Mouse (Mus musculus): ENCODE measurements around the gene Rnf225.

Rnf225 gene

DNA sequence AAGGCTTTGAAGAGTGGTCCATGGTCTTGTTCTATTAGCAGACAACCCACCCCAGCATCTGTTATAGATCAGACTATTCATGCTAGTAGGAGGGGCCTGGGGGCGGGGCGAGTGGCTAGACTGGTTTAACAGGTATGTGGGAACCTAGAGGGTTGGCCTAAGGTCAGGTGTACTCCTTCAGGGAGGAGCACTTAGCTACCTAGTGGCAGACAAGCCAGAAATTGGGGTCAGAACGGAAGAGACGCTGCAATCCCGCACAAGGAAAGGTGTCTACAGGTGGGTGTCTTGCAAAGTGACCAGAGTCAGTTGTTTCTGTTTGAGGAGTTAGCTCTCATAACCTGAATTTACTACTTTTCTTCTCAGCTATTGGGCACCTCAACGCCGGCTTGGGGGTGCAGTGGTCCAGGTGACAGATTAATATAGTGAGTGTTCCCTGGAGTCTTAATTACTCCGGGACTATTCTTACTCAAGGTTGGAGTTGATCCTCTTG, at the start of gene Rnf225:
Rnf225 (plus strand) TSS at position 226 of the 490 bp plus-strand sequence.
- POLR2A ChIA-PET = interaction anchor here (0.5 to 10.1 kb wide), 60 partner anchors 7 to 157 kb away, joined by 3 to 374 read pairs (median 5); partner anchors contain the start of genes Zfp446 (in 4 of the 4), Ube2m (in 2 of the 4), Zfp110 (in 2 of the 4) and Chmp2a (in 1 of the 4)
- CTCF ChIA-PET = interaction anchor here in 3 of 4 experiments (0.7 to 1.5 kb wide), 4 partner anchors 13 to 81 kb away, joined by 3 to 4 read pairs (median 3); no protein-coding TSS in a partner anchor

- CTCF ChIA-PET = no interaction called here
Observed at GRCm38 (mm10) chr7:12880036-12880435, 47.2 kb upstream of the Rnf225 start.

GRCm38 (mm10) chr7:12880497-12880896, 46.7 kb upstream of the Rnf225 start:
- ChIA-PET POLR2A (interaction anchor here in 3 of 4 experiments (0.6 to 2.3 kb wide), 38 partner anchors 9 to 210 kb away, joined by 3 to 23 read pairs (median 4); partner anchors contain the start of genes Rps5 (in 3 of the 3), Zfp110 (in 2 of the 3), Zfp446 (in 2 of the 3) and Chmp2a (in 1 of the 3)), CTCF (interaction anchor here in 2 of 4 experiments (0.6 to 1.4 kb wide), 5 partner anchors 14 to 63 kb away, joined by 3 to 5 read pairs (median 3); partner anchors contain the start of genes Rps5 (in 1 of the 2) and Zfp110 (in 1 of the 2))

More at GRCm38 (mm10) chr7:12880036-12880435, 47.2 kb upstream of the Rnf225 start:
- POLR2A ChIA-PET = interaction anchor here in 2 of 4 experiments (0.7 to 2.3 kb wide), 6 partner anchors 23 to 176 kb away, joined by 3 to 15 read pairs (median 5); partner anchors contain the start of gene Rps5 (in 1 of the 2)

DNA sequence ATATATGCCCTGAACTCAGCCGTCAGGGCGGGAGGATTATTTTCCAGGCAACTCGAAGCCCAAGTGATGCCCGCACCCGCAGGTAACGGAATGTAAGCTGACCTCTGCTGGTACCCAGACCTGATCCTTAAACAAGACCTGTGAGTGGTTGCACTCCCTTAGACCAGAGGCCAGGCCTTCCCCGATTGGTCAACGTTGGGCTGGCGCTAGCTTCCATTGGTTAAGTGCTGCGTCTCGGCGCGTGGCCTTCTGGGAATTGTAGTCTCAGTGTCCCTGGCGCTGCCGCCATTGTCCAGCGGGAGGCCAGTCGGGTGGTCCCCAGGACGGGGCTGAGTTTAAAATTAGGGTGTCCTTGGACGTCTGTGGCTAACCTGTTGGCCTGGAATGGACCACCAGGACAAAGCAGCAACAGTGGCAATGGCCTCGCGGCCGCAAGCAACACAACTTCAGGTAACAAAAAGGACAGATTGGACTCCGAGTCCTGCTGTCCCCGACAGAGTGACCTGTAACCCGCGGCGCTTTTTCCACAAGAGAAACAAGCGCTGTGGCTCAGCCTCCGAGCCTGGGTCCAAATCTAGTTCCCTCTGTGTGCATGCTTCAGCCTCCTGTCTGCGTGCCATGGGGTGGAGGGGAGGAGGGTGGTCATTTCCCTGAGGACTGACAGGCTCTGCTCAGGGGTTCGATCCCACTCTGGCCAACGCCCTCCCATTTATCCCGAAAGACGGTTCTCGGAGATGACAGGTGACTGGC, 46.1 kb upstream of the Rnf225 start, which contains the start of gene Zfp128:
Zfp128 (plus strand) TSS at position 267 of the 750 bp plus-strand sequence.
- ChIA-PET POLR2A (interaction anchor here in 3 of 4 experiments (0.6 to 2.3 kb wide), 40 partner anchors 9 to 391 kb away, joined by 3 to 23 read pairs (median 4); partner anchors contain the start of genes Rps5 (in 3 of the 3), Zfp110 (in 2 of the 3), Zfp446 (in 2 of the 3) and Chmp2a (in 1 of the 3)), CTCF (interaction anchor here in 3 of 4 experiments (0.6 to 1.5 kb wide), 6 partner anchors 13 to 62 kb away, joined by 3 to 5 read pairs (median 3); partner anchors contain the start of genes Rps5 (in 1 of the 3) and Zfp110 (in 1 of the 3))

GRCm38 (mm10) chr7:12886563-12887266, 40.5 kb upstream of the Rnf225 start:
- CTCF ChIA-PET = no interaction called here

DNA sequence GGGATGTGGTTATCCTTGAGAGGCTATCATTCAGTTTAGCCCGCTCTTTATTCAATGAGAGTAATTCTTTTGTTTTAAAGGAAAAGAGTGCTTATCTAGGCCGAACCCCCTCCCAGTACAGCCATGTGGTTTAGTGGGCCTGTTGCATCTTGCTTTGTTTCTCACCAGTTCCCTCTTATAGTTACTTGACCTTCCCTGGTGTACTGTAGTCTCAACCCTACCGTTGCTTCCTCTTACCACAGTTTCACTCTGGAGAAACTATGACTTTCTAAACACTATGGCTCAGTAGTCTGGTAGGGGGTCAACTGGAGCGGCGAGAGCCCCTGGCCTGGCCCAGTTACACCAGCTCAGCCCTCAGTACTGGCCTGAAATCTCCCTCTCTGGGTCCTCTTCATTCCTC, 39.6 kb upstream of the Rnf225 start:
- CTCF ChIA-PET = no interaction called here

More at GRCm38 (mm10) chr7:12886563-12887266, 40.5 kb upstream of the Rnf225 start:
- POLR2A ChIA-PET = interaction anchor here in 3 of 4 experiments (0.6 to 1.8 kb wide), 5 partner anchors 17 to 724 kb away, joined by 3 to 7 read pairs (median 5); partner anchors contain the start of gene Rps5 (in 1 of the 3)

GRCm38 (mm10) chr7:12890928-12891327, 36.3 kb upstream of the Rnf225 start:
- POLR2A ChIA-PET = interaction anchor here in 2 of 4 experiments (1.0 to 2.1 kb wide), 5 partner anchors 13 to 78 kb away, joined by 3 to 15 read pairs (median 3); partner anchors contain the start of genes Rps5 (in 1 of the 2) and Zfp110 (in 1 of the 2)
- CTCF ChIA-PET = no interaction called here

More for the DNA sequence above, 39.6 kb upstream of the Rnf225 start:
- POLR2A ChIA-PET = interaction anchor here in 3 of 4 experiments (0.6 to 1.8 kb wide), 4 partner anchors 16 to 88 kb away, joined by 3 to 7 read pairs (median 5); partner anchors contain the start of gene Rps5 (in 1 of the 3)

DNA sequence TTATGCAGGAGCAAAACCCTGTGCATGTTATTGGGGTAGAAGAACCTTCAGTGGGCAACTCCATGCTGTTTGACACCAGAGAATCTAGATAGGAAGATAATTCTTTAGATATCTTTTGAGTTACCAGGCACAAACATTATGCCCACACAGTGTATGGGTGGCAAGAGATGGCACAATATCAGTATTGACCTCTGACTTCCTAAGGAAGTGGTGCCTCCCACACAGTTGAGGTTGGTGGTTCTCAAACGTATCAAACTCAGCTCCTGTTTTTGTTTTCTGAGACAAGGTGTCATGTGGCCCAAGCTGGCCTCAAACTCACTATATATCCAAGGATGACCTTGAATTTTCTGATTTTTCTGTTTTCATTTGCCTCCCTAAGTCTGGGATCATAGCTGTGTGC, 35.9 kb upstream of the Rnf225 start:
- CTCF ChIA-PET = no interaction called here
- POLR2A ChIA-PET = interaction anchor here in 3 of 4 experiments (0.7 to 2.1 kb wide), 6 partner anchors 12 to 78 kb away, joined by 3 to 15 read pairs (median 3); partner anchors contain the start of genes Rps5 (in 1 of the 3) and Zfp110 (in 1 of the 3)

DNA sequence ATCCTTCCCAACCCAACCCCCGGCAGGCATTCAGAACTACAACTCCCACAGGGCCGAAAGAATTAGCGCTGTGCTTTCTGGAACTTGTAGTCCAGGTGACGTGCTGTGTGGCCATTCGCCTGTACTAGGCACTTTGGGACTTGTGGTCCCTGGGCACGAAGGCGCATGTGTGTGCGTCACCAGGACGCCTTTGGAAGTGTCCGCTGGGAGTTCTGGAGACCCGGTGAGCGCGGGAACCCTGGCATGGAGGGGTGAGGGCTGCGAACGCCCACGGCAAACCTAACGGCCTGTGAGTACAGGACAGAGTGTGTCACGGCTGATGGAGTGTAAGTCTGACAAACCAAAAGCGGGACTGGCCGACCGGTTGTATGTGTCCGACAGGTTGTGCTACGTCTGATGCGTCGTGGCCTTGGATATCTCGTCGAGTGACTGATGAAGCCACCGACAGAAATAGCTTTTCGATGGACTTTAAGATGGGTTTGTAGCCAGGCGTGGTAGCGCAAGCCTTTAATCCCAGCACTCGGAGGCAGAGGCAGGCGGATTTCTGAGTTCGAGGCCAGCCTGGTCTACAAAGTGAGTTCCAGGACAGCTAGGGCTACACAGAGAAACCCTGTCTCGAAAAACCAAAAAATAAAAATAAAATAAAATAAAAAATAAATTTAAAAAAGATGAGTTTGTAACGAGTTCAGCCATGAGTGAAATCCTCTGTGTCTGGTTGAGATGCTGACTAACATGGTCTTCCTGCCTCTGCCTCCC, 29.4 kb upstream of the Rnf225 start, which contains the start of gene Zscan22:
Zscan22 (plus strand) TSS at position 161 of the 756 bp plus-strand sequence.
- ChIA-PET POLR2A (interaction anchor here in 3 of 4 experiments (0.8 to 17.2 kb wide), 15 partner anchors 9 to 116 kb away, joined by 3 to 374 read pairs (median 4); partner anchors contain the start of genes Rps5 (in 3 of the 3), Zfp446 (in 2 of the 3), Rnf225 (in 1 of the 3) and Zfp110 (in 1 of the 3)), CTCF (interaction anchor here in 1 of 4 experiments (1.4 kb wide), 1 partner anchor 12 kb away, joined by 9 read pairs; no protein-coding TSS in a partner anchor)

GRCm38 (mm10) chr7:12901517-12901916, 25.7 kb upstream of the Rnf225 start:
- ChIA-PET CTCF (interaction anchor here in 2 of 4 experiments (0.6 to 1.4 kb wide), 3 partner anchors 8 to 123 kb away, joined by 3 to 9 read pairs (median 4); no protein-coding TSS in a partner anchor), POLR2A (interaction anchor here (0.6 to 17.2 kb wide), 14 partner anchors 8 to 157 kb away, joined by 3 to 374 read pairs (median 3); partner anchors contain the start of genes Rps5 (in 2 of the 4), Rnf225 (in 1 of the 4), Zfp128 (in 1 of the 4) and Zfp446 (in 1 of the 4))

GRCm38 (mm10) chr7:12903623-12904022, 23.6 kb upstream of the Rnf225 start:
- CTCF ChIA-PET = interaction anchor here in 2 of 4 experiments (0.8 to 1.4 kb wide), 6 partner anchors 10 to 106 kb away, joined by 3 to 5 read pairs (median 3); partner anchors contain the start of gene Zbtb45 (in 1 of the 2)
- POLR2A ChIA-PET = interaction anchor here (0.5 to 17.2 kb wide), 85 partner anchors 9 to 1021 kb away, joined by 3 to 374 read pairs (median 5); partner anchors contain the start of genes Rps5 (in 4 of the 4), Rnf225 (in 3 of the 4), Ube2m (in 3 of the 4) and Zfp128 (in 3 of the 4)

- ChIA-PET CTCF (interaction anchor here in 1 of 4 experiments (1.0 to 1.3 kb wide), 2 partner anchors 8 to 15 kb away, joined by 3 to 4 read pairs; no protein-coding TSS in a partner anchor), POLR2A (interaction anchor here in 3 of 4 experiments (0.6 to 17.2 kb wide), 15 partner anchors 13 to 149 kb away, joined by 3 to 374 read pairs (median 16); partner anchors contain the start of genes Rps5 (in 3 of the 3), Rnf225 (in 2 of the 3), Mzf1 (in 1 of the 3) and Zfp446 (in 1 of the 3))
Observed at GRCm38 (mm10) chr7:12905146-12905545, 22.1 kb upstream of the Rnf225 start.

DNA sequence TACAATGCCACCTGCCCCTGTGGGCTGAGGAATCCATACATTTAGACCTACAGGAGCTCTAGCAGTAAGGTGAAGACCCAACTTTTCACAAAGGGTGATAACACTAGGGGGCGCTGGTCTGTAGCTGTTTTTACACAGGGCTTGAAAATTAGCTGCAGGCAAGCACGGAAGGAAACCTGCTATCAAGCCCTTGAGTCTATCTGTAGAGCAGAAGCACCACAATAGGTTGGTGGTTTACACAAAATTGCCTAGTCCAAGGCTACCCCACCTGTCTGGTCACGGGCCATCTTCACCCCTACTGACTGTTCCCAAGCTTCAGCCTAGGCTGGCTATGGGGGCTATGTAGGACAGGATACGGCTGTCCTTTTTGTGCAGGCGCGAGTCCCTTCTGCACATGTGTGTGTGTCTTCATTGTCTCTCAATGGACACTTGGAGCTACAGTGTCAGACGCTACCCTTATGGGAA, 17.7 kb upstream of the Rnf225 start:
- POLR2A ChIA-PET = interaction anchor here (0.6 to 17.2 kb wide), 45 partner anchors 9 to 150 kb away, joined by 3 to 374 read pairs (median 4); partner anchors contain the start of genes Rps5 (in 3 of the 4), Zfp446 (in 3 of the 4), Rnf225 (in 2 of the 4) and Zfp128 (in 2 of the 4)
- CTCF ChIA-PET = interaction anchor here (0.6 to 2.2 kb wide), 40 partner anchors 9 to 149 kb away, joined by 3 to 13 read pairs (median 4); partner anchors contain the start of genes Rps5 (in 2 of the 4), Zbtb45 (in 2 of the 4), Zfp446 (in 2 of the 4) and Mzf1 (in 1 of the 4)

- ChIA-PET POLR2A (interaction anchor here in 3 of 4 experiments (0.7 to 17.2 kb wide), 39 partner anchors 9 to 149 kb away, joined by 3 to 374 read pairs (median 4); partner anchors contain the start of genes Rps5 (in 3 of the 3), Zfp446 (in 3 of the 3), Rnf225 (in 2 of the 3) and Zfp128 (in 2 of the 3)), CTCF (interaction anchor here (0.6 to 2.2 kb wide), 14 partner anchors 10 to 100 kb away, joined by 3 to 13 read pairs (median 6); partner anchors contain the start of genes Slc27a5 (in 1 of the 4), Zbtb45 (in 1 of the 4) and Zscan22 (in 1 of the 4))
Observed at GRCm38 (mm10) chr7:12910181-12910668, 17.0 kb upstream of the Rnf225 start.

- CTCF ChIA-PET = interaction anchor here in 2 of 4 experiments (0.5 to 1.5 kb wide), 2 partner anchors 9 to 95 kb away, joined by 3 to 4 read pairs; no protein-coding TSS in a partner anchor
- POLR2A ChIA-PET = interaction anchor here in 3 of 4 experiments (0.9 to 17.2 kb wide), 9 partner anchors 9 to 136 kb away, joined by 3 to 374 read pairs (median 7); partner anchors contain the start of genes Rps5 (in 3 of the 3) and Rnf225 (in 1 of the 3)
Observed at GRCm38 (mm10) chr7:12913556-12913955, 13.7 kb upstream of the Rnf225 start.

Data from embryonic stem cell, embryonic (primary cell).